ENCODE assay signal across 10 mouse cellular contexts in genomic region chr16:43539659-43540096, GRCm38 (mm10).
DNase-seq lines count a peak whose midpoint lies in the region; ATAC-seq and TF ChIP-seq lines count a peak whose summit lies in the region.
"Had no signal": no experiment of that assay in that cellular context is flagged by ENCODE, and none has a peak within 500 bp of the region (broad histone marks: within the 10 kb centered on the region; RNA-seq: fewer than 3 reads in every experiment).

No protein-coding gene starts in this region.

- peak; percentile 72 to 75 for DNase-seq in cerebellum, postnatal 10 days
- DNase-seq in cerebellum, adult 11-12 months, result no peak
- peak; percentile 21 for DNase-seq in left cerebral cortex, postnatal 4 days
- DNase-seq in left cerebral cortex, postnatal 36 days (ENCODE audit: low spot score in 2 of 2), result no peak
- DNase-seq in forebrain, postnatal 0 days, result peak; percentile 52
- peak; percentile 26 for DNase-seq in lung, postnatal 14 days
- no peak for DNase-seq in spleen, postnatal 4 days (ENCODE audit: low spot score in 2 of 2)
- no peak for DNase-seq in thymus, adult 2 months

- peak overlapping the region; percentile 10; the same call in 1 of the 2 replicates for H3K9ac ChIP-seq in forebrain, postnatal 0 days

- H3K4me3 ChIP-seq in forebrain, postnatal 0 days (ENCODE audit: low read depth, low read length), result no peak overlapping the region
- no peak overlapping the region for H3K4me3 ChIP-seq in thymus, adult 2 months (ENCODE audit: control insufficient read depth, insufficient read depth, low read length)
- H3K4me3 ChIP-seq: erythroblast, embryonic 14.5 days had no signal

- H3K36me3 ChIP-seq in forebrain, postnatal 0 days (ENCODE audit: insufficient read depth), result no peaks in the 10 kb centered on the region
- H3K36me3 ChIP-seq in thymus, adult 2 months (ENCODE audit: control insufficient read depth, insufficient read depth, low read length), result no peaks in the 10 kb centered on the region

- WGBS in forebrain, postnatal 0 days, result 37% methylated on average over 12 of the region's 12 CpGs
- WGBS in thymus, adult 2 months, result 93% methylated on average over 12 of the region's 12 CpGs

- ATAC-seq in forebrain, postnatal 0 days, result peak; percentile 59

- peak overlapping the region; percentile 66 for H3K27ac ChIP-seq in forebrain, postnatal 0 days (ENCODE audit: low read depth, low read length)
- H3K27ac ChIP-seq in thymus, adult 2 months (ENCODE audit: control insufficient read depth, insufficient read depth, low read length), result no peak overlapping the region
- H3K27ac ChIP-seq: macrophage had no signal

- TF ChIP-seq CTCF in forebrain, postnatal 0 days (IDR thresholded peaks at IDR 0.05; ENCODE audit: low read depth), result no peak
- no peak for TF ChIP-seq CTCF in thymus, adult 2 months (IDR thresholded peaks at IDR 0.05; ENCODE audit: borderline replicate concordance, control insufficient read depth, extremely low read depth, insufficient read depth, low read length, poor library complexity)

- intact Hi-C loops in left cerebral cortex, postnatal 4 days (cut with DNase I), result no loop called here
- intact Hi-C loops in left cerebral cortex, postnatal 36 days (cut with DNase I), result loop anchor here (2.0 to 10.0 kb wide), 2 partner anchors 35 to 265 kb away; no protein-coding TSS in a partner anchor

- H3K27me3 ChIP-seq in forebrain, postnatal 0 days (ENCODE audit: insufficient read depth, low read length), result no peaks in the 10 kb centered on the region
- H3K27me3 ChIP-seq in thymus, adult 2 months (ENCODE audit: control insufficient read depth, insufficient read depth, low read length), result no peaks in the 10 kb centered on the region

- H3K4me2 ChIP-seq in forebrain, postnatal 0 days (ENCODE audit: low read depth), result no peak overlapping the region

- no peaks in the 10 kb centered on the region for H3K9me3 ChIP-seq in forebrain, postnatal 0 days (ENCODE audit: low read length)

- no peak for TF ChIP-seq POLR2A in thymus, adult 2 months (IDR thresholded peaks at IDR 0.05; ENCODE audit: control insufficient read depth, extremely low read depth, insufficient read depth, low read length, poor library complexity)

- peaks cover 2% of the 10 kb centered on the region; the same call in 1 of the 2 replicates for H3K4me1 ChIP-seq in forebrain, postnatal 0 days (ENCODE audit: insufficient read depth)
- no peaks in the 10 kb centered on the region for H3K4me1 ChIP-seq in thymus, adult 2 months (replicated peaks; ENCODE audit: control insufficient read depth, insufficient read depth, low read length)

Comparison
In these comparisons a context has a peak if more than half of its experiments do, and no peak if none do; other contexts are left out.
1. DNase-seq: peak in cerebellum, postnatal 10 days (2 of 2), left cerebral cortex, postnatal 4 days (single experiment), forebrain, postnatal 0 days (single experiment) and lung, postnatal 14 days (single experiment); none in cerebellum, adult 11-12 months (single experiment), left cerebral cortex, postnatal 36 days (0 of 2), spleen, postnatal 4 days (0 of 2) and thymus, adult 2 months (single experiment).